Mouse (Mus musculus): Measurements from ENCODE around the gene Tex29. TPM values are rescaled to one million over a fixed set of nuclear protein-coding genes. Genes with fewer than 3 reads are reported as not detected.

Tex29 gene
- total RNA-seq, 1 experiment, result not detected

DNA sequence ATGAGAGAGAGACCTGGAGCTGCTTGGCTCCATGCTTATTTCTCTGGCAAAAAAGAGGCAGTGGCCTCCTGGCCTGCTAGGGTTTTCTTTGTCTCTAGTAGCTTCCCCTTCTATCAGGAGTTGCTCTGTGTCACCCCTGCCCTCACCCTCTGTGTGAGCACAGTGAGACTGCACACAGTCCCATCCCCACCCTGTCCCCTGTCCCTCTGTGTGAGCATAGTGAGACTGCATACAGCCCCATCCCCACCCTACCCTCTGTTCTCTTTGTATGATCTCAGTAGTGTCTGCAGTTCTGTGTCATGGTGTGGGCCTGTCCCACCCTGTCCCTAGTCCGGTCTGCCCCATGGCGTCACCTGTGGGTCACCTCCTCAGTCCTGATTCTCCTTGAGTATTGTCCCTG lies 46.5 kb downstream of the Tex29 start:
- TF ChIP-seq HCFC1 (IDR thresholded peaks at IDR 0.05; ENCODE audit: borderline replicate concordance, insufficient read depth, low read length) (no peak), CHD2 (IDR thresholded peaks at IDR 0.05; ENCODE audit: low read depth, low read length) (no peak), ZNF384 (IDR thresholded peaks at IDR 0.05; ENCODE audit: low read depth, low read length) (no peak), MAFK (IDR thresholded peaks at IDR 0.05; ENCODE audit: insufficient read depth, low read depth, low read length) (no peak), ZC3H11A (IDR thresholded peaks at IDR 0.05; ENCODE audit: borderline replicate concordance, low read depth, low read length) (no peak)
- in situ Hi-C loops (cut with MboI; ENCODE audit: low sequenced_read_pairs in 2 of 2, unreplicated experiment in 2 of 2), result no loop called here
- H3K36me3 ChIP-seq (ENCODE audit: control insufficient read depth, insufficient read depth, low read length, poor library complexity, severe bottlenecking), result no peaks in the 10 kb centered on the region
- no peak overlapping the region for H3K27ac ChIP-seq (ENCODE audit: insufficient read depth, low read depth, low read length, poor library complexity, severe bottlenecking)
- peaks cover 1% of the 10 kb centered on the region; the same call in 1 of the 2 replicates for H3K9me3 ChIP-seq (ENCODE audit: control insufficient read depth, insufficient read depth, low read depth, low read length)
- no peaks in the 10 kb centered on the region for H3K4me1 ChIP-seq (ENCODE audit: control insufficient read depth in 2 of 2, insufficient read depth in 2 of 2, low read length in 2 of 2, poor library complexity in 1 of 2)
- DNase-seq (ENCODE audit: low read depth, low spot score), result no peak
- no peak overlapping the region for H3K4me3 ChIP-seq (ENCODE audit: insufficient read depth in 1 of 2, low read depth in 1 of 2, low read length in 2 of 2, poor library complexity in 1 of 2, severe bottlenecking in 1 of 2)
- no peak overlapping the region for H3K9ac ChIP-seq (ENCODE audit: insufficient read depth, low read depth, low read length, poor library complexity, severe bottlenecking)

DNA sequence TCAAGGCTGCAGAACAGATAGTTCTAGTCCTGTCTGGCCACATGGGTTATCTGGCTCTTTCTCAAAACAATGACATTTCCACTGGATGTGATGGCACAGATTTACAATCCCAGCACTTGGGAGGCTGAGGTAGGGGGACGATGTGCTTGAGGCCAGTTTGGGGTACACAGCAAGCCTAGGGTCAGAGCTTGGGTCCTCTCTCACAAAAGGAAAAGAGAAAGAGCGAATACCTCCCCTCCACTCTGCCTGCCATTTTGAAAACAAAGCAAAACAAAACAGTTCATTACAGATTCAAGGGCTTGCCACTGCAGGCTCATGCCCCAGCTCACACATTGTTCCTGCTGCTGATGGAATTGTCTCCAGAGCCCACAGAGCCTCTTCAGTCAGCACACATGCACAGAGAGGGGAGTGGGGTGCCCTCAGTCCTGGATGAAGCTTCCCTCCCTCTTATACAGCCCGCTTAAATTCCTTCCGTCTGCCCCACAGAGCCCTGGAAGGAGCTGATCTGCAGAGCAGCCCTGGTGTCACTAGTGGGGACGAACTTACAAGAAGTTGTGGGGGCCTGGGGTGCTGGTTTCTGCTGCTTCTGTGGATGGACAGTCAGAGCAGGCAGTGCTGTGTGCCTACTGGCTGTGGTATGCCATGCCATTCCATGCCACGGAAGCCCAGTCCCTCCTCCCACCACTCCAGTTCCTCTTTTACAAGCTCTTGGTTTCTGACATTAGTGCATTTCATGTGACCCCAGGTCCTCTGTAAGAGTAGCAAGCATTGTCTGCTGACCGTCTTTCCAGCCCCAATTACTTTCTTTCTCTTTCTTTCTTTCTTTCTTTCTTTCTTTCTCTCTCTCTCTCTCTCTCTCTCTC lies 49.1 kb downstream of the Tex29 start:
- in situ Hi-C loops (cut with MboI; ENCODE audit: low sequenced_read_pairs in 2 of 2, unreplicated experiment in 2 of 2), result no loop called here
- no peak for DNase-seq (ENCODE audit: low read depth, low spot score)
- TF ChIP-seq ZC3H11A (IDR thresholded peaks at IDR 0.05; ENCODE audit: borderline replicate concordance, low read depth, low read length) (no peak), CHD2 (IDR thresholded peaks at IDR 0.05; ENCODE audit: low read depth, low read length) (no peak), MAFK (IDR thresholded peaks at IDR 0.05; ENCODE audit: insufficient read depth, low read depth, low read length) (no peak), ZNF384 (IDR thresholded peaks at IDR 0.05; ENCODE audit: low read depth, low read length) (no peak), HCFC1 (IDR thresholded peaks at IDR 0.05; ENCODE audit: borderline replicate concordance, insufficient read depth, low read length) (no peak)
- Histone ChIP-seq H3K27ac (ENCODE audit: insufficient read depth, low read depth, low read length, poor library complexity, severe bottlenecking) (no peak overlapping the region), H3K4me3 (ENCODE audit: insufficient read depth in 1 of 2, low read depth in 1 of 2, low read length in 2 of 2, poor library complexity in 1 of 2, severe bottlenecking in 1 of 2) (no peak overlapping the region), H3K36me3 (ENCODE audit: control insufficient read depth, insufficient read depth, low read length, poor library complexity, severe bottlenecking) (no peaks in the 10 kb centered on the region), H3K9me3 (ENCODE audit: control insufficient read depth, insufficient read depth, low read depth, low read length) (no peaks in the 10 kb centered on the region), H3K4me1 (ENCODE audit: control insufficient read depth in 2 of 2, insufficient read depth in 2 of 2, low read length in 2 of 2, poor library complexity in 1 of 2) (no peaks in the 10 kb centered on the region), H3K9ac (ENCODE audit: insufficient read depth, low read depth, low read length, poor library complexity, severe bottlenecking) (no peak overlapping the region)

DNA sequence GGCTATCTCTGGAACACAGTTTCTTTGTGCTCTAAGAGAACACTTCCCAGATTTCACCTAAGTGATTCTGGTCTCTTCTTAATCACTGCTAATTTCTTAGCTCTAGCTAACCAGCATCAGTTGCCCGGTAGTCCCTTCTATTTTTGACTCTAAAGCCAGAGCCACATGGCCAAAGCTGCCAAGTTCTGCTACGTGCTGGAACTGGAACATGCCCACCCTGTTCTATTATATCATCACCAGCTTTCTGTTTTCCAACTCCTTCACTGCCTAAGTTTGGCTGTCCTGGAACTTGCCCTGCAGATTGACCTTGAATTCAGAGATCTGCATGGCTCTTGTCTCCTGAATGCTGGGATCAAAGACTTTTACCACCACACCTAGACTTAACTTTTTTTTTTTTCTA lies 52.5 kb downstream of the Tex29 start:
- Histone ChIP-seq H3K9ac (ENCODE audit: insufficient read depth, low read depth, low read length, poor library complexity, severe bottlenecking) (no peak overlapping the region), H3K36me3 (ENCODE audit: control insufficient read depth, insufficient read depth, low read length, poor library complexity, severe bottlenecking) (no peaks in the 10 kb centered on the region), H3K4me1 (ENCODE audit: control insufficient read depth in 2 of 2, insufficient read depth in 2 of 2, low read length in 2 of 2, poor library complexity in 1 of 2) (no peaks in the 10 kb centered on the region), H3K27ac (ENCODE audit: insufficient read depth, low read depth, low read length, poor library complexity, severe bottlenecking) (no peak overlapping the region), H3K9me3 (ENCODE audit: control insufficient read depth, insufficient read depth, low read depth, low read length) (no peaks in the 10 kb centered on the region), H3K4me3 (ENCODE audit: insufficient read depth in 1 of 2, low read depth in 1 of 2, low read length in 2 of 2, poor library complexity in 1 of 2, severe bottlenecking in 1 of 2) (no peak overlapping the region)
- no peak for TF ChIP-seq CHD2 (IDR thresholded peaks at IDR 0.05; ENCODE audit: low read depth, low read length)
- no peak for TF ChIP-seq ZNF384 (IDR thresholded peaks at IDR 0.05; ENCODE audit: low read depth, low read length)
- TF ChIP-seq MAFK (IDR thresholded peaks at IDR 0.05; ENCODE audit: insufficient read depth, low read depth, low read length), result no peak
- no peak for TF ChIP-seq HCFC1 (IDR thresholded peaks at IDR 0.05; ENCODE audit: borderline replicate concordance, insufficient read depth, low read length)
- no peak for TF ChIP-seq ZC3H11A (IDR thresholded peaks at IDR 0.05; ENCODE audit: borderline replicate concordance, low read depth, low read length)
- DNase-seq (ENCODE audit: low read depth, low spot score), result no peak
- in situ Hi-C loops (cut with MboI; ENCODE audit: low sequenced_read_pairs in 2 of 2, unreplicated experiment in 2 of 2), result no loop called here

DNA sequence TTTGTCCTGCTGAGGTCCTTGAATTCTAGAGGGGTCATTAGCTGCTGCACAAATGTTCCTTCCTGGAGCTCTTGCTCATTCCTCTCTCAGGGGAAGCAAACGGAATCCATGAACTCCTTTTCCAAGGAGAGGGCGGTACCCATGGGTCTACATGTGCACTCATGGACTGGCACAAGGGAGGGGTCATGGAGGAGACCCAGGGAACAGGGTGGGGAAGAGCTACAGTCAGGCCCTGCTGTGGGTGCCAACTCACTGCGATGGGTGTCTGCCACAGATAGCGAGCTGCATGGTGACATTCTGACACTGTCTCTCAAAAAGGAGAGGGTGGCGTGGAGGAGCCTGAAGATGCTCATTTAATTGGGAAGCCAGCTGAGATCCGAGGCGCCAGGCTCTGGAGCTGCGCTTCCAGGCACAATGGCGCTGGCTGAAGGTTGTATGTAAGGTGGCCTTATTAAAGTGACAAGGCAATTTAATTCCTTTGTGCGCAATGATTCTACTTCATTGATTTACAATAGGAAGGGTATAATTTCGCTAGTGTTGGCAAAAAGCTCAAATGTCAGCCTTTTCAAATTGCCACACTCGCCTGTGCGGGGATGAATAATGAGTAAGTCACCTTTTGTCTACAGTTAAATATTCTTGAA lies 55.9 kb downstream of the Tex29 start:
- in situ Hi-C loops (cut with MboI; ENCODE audit: low sequenced_read_pairs in 2 of 2, unreplicated experiment in 2 of 2), result no loop called here
- no peak for DNase-seq (ENCODE audit: low read depth, low spot score)
- H3K9me3 ChIP-seq (ENCODE audit: control insufficient read depth, insufficient read depth, low read depth, low read length), result no peaks in the 10 kb centered on the region

More for the DNA sequence above, 55.9 kb downstream of the Tex29 start:
- no peaks in the 10 kb centered on the region for H3K36me3 ChIP-seq (ENCODE audit: control insufficient read depth, insufficient read depth, low read length, poor library complexity, severe bottlenecking)
- TF ChIP-seq ZNF384 (IDR thresholded peaks at IDR 0.05; ENCODE audit: low read depth, low read length) (no peak), HCFC1 (IDR thresholded peaks at IDR 0.05; ENCODE audit: borderline replicate concordance, insufficient read depth, low read length) (no peak), ZC3H11A (IDR thresholded peaks at IDR 0.05; ENCODE audit: borderline replicate concordance, low read depth, low read length) (no peak), MAFK (IDR thresholded peaks at IDR 0.05; ENCODE audit: insufficient read depth, low read depth, low read length) (no peak), CHD2 (IDR thresholded peaks at IDR 0.05; ENCODE audit: low read depth, low read length) (no peak)
- no peak overlapping the region for H3K4me3 ChIP-seq (ENCODE audit: insufficient read depth in 1 of 2, low read depth in 1 of 2, low read length in 2 of 2, poor library complexity in 1 of 2, severe bottlenecking in 1 of 2)
- no peaks in the 10 kb centered on the region for H3K4me1 ChIP-seq (ENCODE audit: control insufficient read depth in 2 of 2, insufficient read depth in 2 of 2, low read length in 2 of 2, poor library complexity in 1 of 2)
- H3K9ac ChIP-seq (ENCODE audit: insufficient read depth, low read depth, low read length, poor library complexity, severe bottlenecking), result no peak overlapping the region
- H3K27ac ChIP-seq (ENCODE audit: insufficient read depth, low read depth, low read length, poor library complexity, severe bottlenecking), result no peak overlapping the region
